Mouse (Mus musculus) heart, embryonic 14.5 days (tissue): Measurements from ENCODE around the gene Prss37. TPM values are rescaled to one million over a fixed set of nuclear protein-coding genes. Genes with fewer than 3 reads are reported as not detected.

Source experiments
- ATAC-seq: fragments of 200-750 bp; cut with Nextera tagmentation; 2 replicates; pipeline ENCODE4 v1.8.0; 2017; ENCODE audit warnings: low read depth, moderate TSS enrichment; ENCODE audit not compliant: insufficient number of reproducible peaks, insufficient read depth, low FRiP score
- H3K27ac ChIP-seq, 2 experiments: fragments of 200-500 bp in 1 of 2; fragments of 300-500 bp in 1 of 2; sonication (generic) in 1 of 2; replicated peaks in 1 of 2; 2 replicates each; pipeline ENCODE4 v1.5.1; 2012 to 2014; ENCODE audit warnings: low read depth in 2 of 2, low read length in 2 of 2, control low read depth in 1 of 2, mild to moderate bottlenecking in 1 of 2, mixed read lengths in 1 of 2; ENCODE audit not compliant: control insufficient read depth in 1 of 2, insufficient read depth in 1 of 2
- H3K27me3 ChIP-seq: fragments of 300-500 bp; sonication (generic); 2 replicates; pipeline ENCODE4 v1.6.1; 2014; ENCODE audit warnings: mild to moderate bottlenecking, low read length, control low read depth; ENCODE audit not compliant: control insufficient read depth, insufficient read depth
- H3K36me3 ChIP-seq: fragments of 300-500 bp; sonication (generic); 2 replicates; pipeline ENCODE4 v1.6.1; 2014; ENCODE audit warnings: mild to moderate bottlenecking, control low read depth, low read length, mixed read lengths; ENCODE audit not compliant: control insufficient read depth, insufficient read depth
- H3K4me1 ChIP-seq, 2 experiments: fragments of 200-500 bp in 1 of 2; fragments of 300-500 bp in 1 of 2; sonication (generic) in 1 of 2; 2 replicates each; pipeline ENCODE4 v1.6.1; 2012 to 2014; ENCODE audit warnings: low read length in 2 of 2, control low read depth in 1 of 2, mixed read lengths in 1 of 2; ENCODE audit not compliant: control insufficient read depth in 2 of 2, insufficient read depth in 2 of 2
- H3K4me2 ChIP-seq: fragments of 300-500 bp; sonication (generic); 2 replicates; pipeline ENCODE4 v1.6.1; 2014; ENCODE audit warnings: mild to moderate bottlenecking, low read length
- H3K4me3 ChIP-seq, 2 experiments: fragments of 200-500 bp in 1 of 2; fragments of 300-500 bp in 1 of 2; sonication (generic) in 1 of 2; 2 replicates each; pipeline ENCODE4 v1.5.1; 2012 to 2014; ENCODE audit warnings: low read length in 2 of 2, mild to moderate bottlenecking in 2 of 2, control low read depth in 1 of 2, low read depth in 1 of 2, moderate library complexity in 1 of 2; ENCODE audit not compliant: control insufficient read depth in 1 of 2, insufficient read depth in 1 of 2
- H3K9ac ChIP-seq: fragments of 300-500 bp; sonication (generic); 2 replicates; pipeline ENCODE4 v1.6.1; 2014; ENCODE audit warnings: mild to moderate bottlenecking, low read length
- H3K9me3 ChIP-seq: fragments of 300-500 bp; sonication (generic); 2 replicates; pipeline ENCODE4 v1.6.1; 2016; ENCODE audit warnings: low read length, control low read depth; ENCODE audit not compliant: control insufficient read depth
- WGBS: fragments of 180-500 bp; shearing (Covaris S2); extraction: QIAGEN DNeasy Blood & Tissue Kit; methylation state at CpG from one replicate; pipeline ENCODE4 v1.1.7; 2014; 5-methylcytosine and 5-hydroxymethylcytosine counted together
- polyA plus RNA-seq: library from polyadenylated mRNA; unstranded; fragments of >200 nt; fragmentation: Nextera tagmentation; extraction: Ambion mirVana; gene quantifications from 2 replicates; pipeline ENCODE4 v1.2.1, GENCODE M21; 2014

Gene Prss37
- polyA plus RNA-seq, 1 experiment from 2014 or later, result not detected

DNA sequence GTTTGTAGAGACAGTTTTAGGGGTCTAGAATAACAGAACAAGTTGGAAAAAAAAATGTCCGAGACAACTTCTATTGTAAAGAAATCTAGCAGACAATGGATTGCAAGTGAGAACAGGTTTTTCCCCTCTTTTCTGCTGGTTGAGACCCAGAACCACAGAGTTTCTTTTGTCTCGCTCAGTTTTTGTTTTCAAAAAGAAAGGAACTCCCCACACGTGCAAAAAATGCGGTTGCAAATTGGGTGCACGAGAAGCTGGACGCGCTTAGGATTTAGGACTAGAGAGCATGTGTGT, 47.6 kb downstream of the Prss37 start:
- Histone ChIP-seq H3K27me3 (no peaks in the 10 kb centered on the region), H3K36me3 (peaks cover 34% of the 10 kb centered on the region), H3K9me3 (no peaks in the 10 kb centered on the region), H3K4me2 (peak overlapping the region; percentile 81), H3K4me3 (peak overlapping the region; percentile 75 to 90), H3K4me1 (peaks cover 2 to 4% of the 10 kb centered on the region in 2 experiments), H3K27ac (peak overlapping the region; percentile 92 to 98), H3K9ac (peak overlapping the region; percentile 96)
- no peak for ATAC-seq
- WGBS, result under 1% methylated on average over 7 of the region's 7 CpGs

- H3K4me3 ChIP-seq, result peak within 1 kb of the TSS; percentile 75 to 90
- peak within 1 kb of the TSS; percentile 96 for H3K9ac ChIP-seq
- no peaks in the 10 kb centered on the region for H3K27me3 ChIP-seq
- no peaks in the 10 kb centered on the region for H3K9me3 ChIP-seq
- H3K4me2 ChIP-seq, result peak within 1 kb of the TSS; percentile 81
- under 1% methylated on average over 54 of the region's 54 CpGs for WGBS
- peaks cover 30% of the 10 kb centered on the region for H3K36me3 ChIP-seq
- ATAC-seq, result peak; percentile 94
- H3K4me1 ChIP-seq, result peaks cover 2 to 4% of the 10 kb centered on the region in 2 experiments
- H3K27ac ChIP-seq, result peak within 1 kb of the TSS; percentile 92 to 98
Observed at GRCm38 (mm10) chr6:40470916-40471719, 48.2 kb downstream of the Prss37 start, which contains the start of gene Ssbp1. Gene Ssbp1, plus strand, starts transcription at chr6:40471352.

DNA sequence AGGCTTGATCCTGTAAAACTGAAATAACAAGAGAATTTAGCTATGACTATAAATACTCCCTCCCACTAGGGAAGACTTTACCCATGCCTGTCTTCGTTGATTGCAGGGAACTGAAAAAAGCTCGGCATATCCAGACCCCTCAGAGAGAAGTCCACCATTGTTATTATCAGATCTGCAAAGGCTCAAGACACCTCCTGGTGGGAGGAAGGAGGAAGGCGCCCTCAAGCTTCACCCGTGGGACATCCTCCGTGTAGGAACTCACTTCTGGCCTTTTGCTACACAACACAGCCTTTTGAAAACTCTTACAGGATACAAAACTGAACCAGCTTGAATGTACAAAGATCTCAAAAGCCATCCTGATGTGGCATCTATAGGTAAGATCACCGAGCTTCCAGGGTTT, 53.6 kb downstream of the Prss37 start:
- Histone ChIP-seq H3K4me3 (no peak overlapping the region), H3K27ac (no peak overlapping the region), H3K4me1 (no peaks in the 10 kb centered on the region), H3K9ac (no peak overlapping the region), H3K27me3 (no peaks in the 10 kb centered on the region), H3K9me3 (no peaks in the 10 kb centered on the region), H3K4me2 (no peak overlapping the region), H3K36me3 (no peaks in the 10 kb centered on the region)
- WGBS, result 41% methylated on average over 6 of the region's 6 CpGs
- no peak for ATAC-seq

Other genes starting within 250 kb of the Prss37 start
- 43.7 and 47.0 TPM in 2 replicates for gene Agk, start 194.3 kb downstream of the Prss37 start, polyA plus RNA-seq
- 3.5 and 3.6 TPM in 2 replicates for gene E330009J07Rik, start 83.4 kb downstream of the Prss37 start, polyA plus RNA-seq
- not detected in 2 replicates for gene Wee2, start 80.4 kb downstream of the Prss37 start, polyA plus RNA-seq
- gene Ssbp1, start 48.2 kb downstream of the Prss37 start, polyA plus RNA-seq, result 97.5 and 105 TPM in 2 replicates
- not detected in 2 replicates for gene Tas2r137, start 28.3 kb downstream of the Prss37 start, polyA plus RNA-seq
- gene Tas2r108, start 26.0 kb downstream of the Prss37 start, polyA plus RNA-seq, result not detected in 2 replicates
- not detected in 2 replicates for gene Olfr461, start 35.5 kb upstream of the Prss37 start, polyA plus RNA-seq
- gene Olfr460, start 50.0 kb upstream of the Prss37 start, polyA plus RNA-seq, result not detected in 2 replicates
- gene Clec5a, start 66.3 kb upstream of the Prss37 start, polyA plus RNA-seq, result 0.77 and 1.3 TPM in 2 replicates
- not detected in 2 replicates for gene Tas2r138, start 93.8 kb upstream of the Prss37 start, polyA plus RNA-seq
- 0.11 TPM in 1 of 2 replicates, not detected in the other for gene Mgam, start 109.3 kb upstream of the Prss37 start, polyA plus RNA-seq